26 mouse cellular contexts compared by ENCODE assay signal in genomic region chr14:28892530-28892929, GRCm38 (mm10).
A peak's percentile ranks its signal among the peaks of the same experiment; 100 is the strongest.
DNase-seq lines count a peak whose midpoint lies in the region; ATAC-seq and TF ChIP-seq lines count a peak whose summit lies in the region.
"Had no signal": no experiment of that assay in that cellular context is flagged by ENCODE, and none has a peak within 500 bp of the region (broad histone marks: within the 10 kb centered on the region; RNA-seq: fewer than 3 reads in every experiment).

No protein-coding gene starts in this region.

- H3K4me1 ChIP-seq in kidney, postnatal 0 days (replicated peaks; ENCODE audit: insufficient read depth, low read length): no peaks in the 10 kb centered on the region
- 0 out of 2 replicates have a peak, but pooled peaks cover 5% of the 10 kb centered on the region for H3K4me1 ChIP-seq in intestine, embryonic 14.5 days (replicated peaks; ENCODE audit: control insufficient read depth, insufficient read depth, low read length)
- peaks cover 2% of the 10 kb centered on the region; the same call in 1 of the 2 replicates for H3K4me1 ChIP-seq in intestine, embryonic 15.5 days (replicated peaks)
- H3K4me1 ChIP-seq: forebrain, embryonic 10.5 days; forebrain, embryonic 13.5 days; heart, embryonic 12.5 days; heart, embryonic 15.5 days; hindbrain, embryonic 10.5 days; hindbrain, embryonic 13.5 days had no signal

- no peaks in the 10 kb centered on the region for H3K9me3 ChIP-seq in kidney, postnatal 0 days (replicated peaks; ENCODE audit: low read length)
- H3K9me3 ChIP-seq in intestine, embryonic 14.5 days (ENCODE audit: control insufficient read depth, low read length): no peaks in the 10 kb centered on the region
- H3K9me3 ChIP-seq in intestine, embryonic 15.5 days: no peaks in the 10 kb centered on the region
- H3K9me3 ChIP-seq: forebrain, embryonic 10.5 days; forebrain, embryonic 13.5 days; heart, embryonic 12.5 days; heart, embryonic 15.5 days; hindbrain, embryonic 10.5 days; hindbrain, embryonic 13.5 days had no signal

- no peak overlapping the region for H3K4me3 ChIP-seq in kidney, postnatal 0 days (replicated peaks; ENCODE audit: low read depth, low read length)
- H3K4me3 ChIP-seq in intestine, embryonic 14.5 days (ENCODE audit: low read depth, low read length): no peak overlapping the region
- H3K4me3 ChIP-seq in intestine, embryonic 15.5 days (replicated peaks): no peak overlapping the region
- H3K4me3 ChIP-seq: forebrain, embryonic 10.5 days; forebrain, embryonic 13.5 days; heart, embryonic 12.5 days; heart, embryonic 15.5 days; hindbrain, embryonic 10.5 days; hindbrain, embryonic 13.5 days had no signal

- peak; percentile 40 for DNase-seq in kidney, postnatal 0 days (ENCODE audit: low spot score)
- no peak for DNase-seq in kidney, adult 18-20 months
- DNase-seq in kidney, postnatal 4 days: peak; percentile 8 to 18
- no peak for DNase-seq in kidney, postnatal 36 days
- DNase-seq in intestine, embryonic 14.5 days (ENCODE audit: low spot score): no peak
- DNase-seq in frontal cortex, postnatal 14 days (ENCODE audit: low spot score in 2 of 2): no peak
- DNase-seq in thymus, postnatal 4 days: no peak
- DNase-seq: adrenal gland, adult 2 months; adrenal gland, postnatal 14 days; cerebellum, adult 11 months; cerebellum, adult 2 months; cerebellum, adult 9-11 months; cerebellum, postnatal 25 days; gastrocnemius, postnatal 25 days; heart, adult 18-20 months; heart, postnatal 10 days; heart, postnatal 36 days had no signal

- no peak for TF ChIP-seq CTCF in kidney, postnatal 0 days (IDR thresholded peaks at IDR 0.05; ENCODE audit: low read depth)

- ATAC-seq in kidney, postnatal 0 days (replicated peaks; ENCODE audit: low FRiP score, low read depth): no peak
- ATAC-seq in intestine, embryonic 14.5 days (replicated peaks; ENCODE audit: low FRiP score, low TSS enrichment, low read depth): no peak; the same call in 1 of the 2 replicates
- ATAC-seq in intestine, embryonic 15.5 days: peak; percentile 70
- ATAC-seq: CD4-positive, CD25-positive, alpha-beta regulatory T cell, adult 4 months; forebrain, embryonic 13.5 days; forebrain, embryonic 16.5 days had no signal

- no peak overlapping the region for H3K27ac ChIP-seq in kidney, postnatal 0 days
- H3K27ac ChIP-seq in intestine, embryonic 14.5 days (ENCODE audit: low read depth): 0 out of 2 replicates have a peak overlapping the region, but pooled peaks have one; percentile 22
- no peak overlapping the region for H3K27ac ChIP-seq in intestine, embryonic 15.5 days
- H3K27ac ChIP-seq: forebrain, embryonic 10.5 days; forebrain, embryonic 13.5 days; heart, embryonic 15.5 days; hindbrain, embryonic 10.5 days; hindbrain, embryonic 13.5 days had no signal

- no peaks in the 10 kb centered on the region for H3K36me3 ChIP-seq in kidney, postnatal 0 days (ENCODE audit: insufficient read depth, low read length)
- H3K36me3 ChIP-seq in intestine, embryonic 14.5 days (ENCODE audit: control insufficient read depth, insufficient read depth, low read length): no peaks in the 10 kb centered on the region
- no peaks in the 10 kb centered on the region for H3K36me3 ChIP-seq in intestine, embryonic 15.5 days
- H3K36me3 ChIP-seq: forebrain, embryonic 10.5 days; heart, embryonic 12.5 days; heart, embryonic 15.5 days; hindbrain, embryonic 10.5 days; hindbrain, embryonic 13.5 days had no signal

- no peak overlapping the region for H3K4me2 ChIP-seq in kidney, postnatal 0 days (ENCODE audit: low read length)
- H3K4me2 ChIP-seq in intestine, embryonic 14.5 days (ENCODE audit: low read length): no peak overlapping the region
- no peak overlapping the region for H3K4me2 ChIP-seq in intestine, embryonic 15.5 days (replicated peaks)
- H3K4me2 ChIP-seq: forebrain, embryonic 13.5 days; heart, embryonic 12.5 days; heart, embryonic 15.5 days; hindbrain, embryonic 13.5 days had no signal

- no peak overlapping the region for H3K9ac ChIP-seq in kidney, postnatal 0 days (ENCODE audit: low read depth, low read length)
- no peak overlapping the region for H3K9ac ChIP-seq in intestine, embryonic 14.5 days (ENCODE audit: low read length)
- no peak overlapping the region for H3K9ac ChIP-seq in intestine, embryonic 15.5 days
- H3K9ac ChIP-seq: forebrain, embryonic 13.5 days; heart, embryonic 12.5 days; heart, embryonic 15.5 days; hindbrain, embryonic 13.5 days had no signal

- 52% methylated on average over 3 of the region's 3 CpGs for WGBS in kidney, postnatal 0 days
- WGBS in intestine, embryonic 14.5 days: 30% methylated on average over 3 of the region's 3 CpGs
- 26% methylated on average over 3 of the region's 3 CpGs for WGBS in intestine, embryonic 15.5 days

- no peaks in the 10 kb centered on the region for H3K27me3 ChIP-seq in kidney, postnatal 0 days (ENCODE audit: insufficient read depth, low read length)
- no peaks in the 10 kb centered on the region for H3K27me3 ChIP-seq in intestine, embryonic 14.5 days (replicated peaks; ENCODE audit: control insufficient read depth, insufficient read depth, low read length)
- no peaks in the 10 kb centered on the region for H3K27me3 ChIP-seq in intestine, embryonic 15.5 days (replicated peaks)
- H3K27me3 ChIP-seq: forebrain, embryonic 13.5 days; heart, embryonic 12.5 days; heart, embryonic 15.5 days; hindbrain, embryonic 13.5 days had no signal

Comparison
In these comparisons a context has a peak if more than half of its experiments do, and no peak if none do; other contexts are left out.
1. DNase-seq: peak in kidney, postnatal 0 days (single experiment) and kidney, postnatal 4 days (2 of 2); none in kidney, adult 18-20 months (single experiment), kidney, postnatal 36 days (0 of 2), intestine, embryonic 14.5 days (single experiment), frontal cortex, postnatal 14 days (0 of 2) and thymus, postnatal 4 days (single experiment).